Mouse (Mus musculus) embryonic facial prominence, embryonic 12.5 days (tissue): ENCODE data around the gene Arl11. TPM values are rescaled to one million over a fixed set of nuclear protein-coding genes. Genes with fewer than 3 reads are reported as not detected.

ENCODE experiments used
- ATAC-seq: fragments of 200-750 bp; cut with Nextera tagmentation; 2 replicates; pipeline ENCODE4 v1.8.0; 2017; ENCODE audit not compliant: insufficient number of reproducible peaks, insufficient read depth, low FRiP score, low TSS enrichment
- H3K27ac ChIP-seq: fragments of 300-500 bp; sonication (generic); 2 replicates; pipeline ENCODE4 v1.5.1; 2016; ENCODE audit warnings: mild to moderate bottlenecking
- H3K27me3 ChIP-seq: fragments of 300-500 bp; sonication (generic); 2 replicates; pipeline ENCODE4 v1.6.1; 2016; ENCODE audit warnings: mild to moderate bottlenecking, moderate library complexity
- H3K36me3 ChIP-seq: fragments of 300-500 bp; sonication (generic); 2 replicates; pipeline ENCODE4 v1.6.1; 2016; ENCODE audit warnings: mild to moderate bottlenecking
- H3K4me1 ChIP-seq: fragments of 300-500 bp; sonication (generic); 2 replicates; pipeline ENCODE4 v1.6.1; 2016
- H3K4me2 ChIP-seq: fragments of 300-500 bp; sonication (generic); replicated peaks from 2 replicates; pipeline ENCODE4 v1.6.1; 2016; ENCODE audit warnings: mild to moderate bottlenecking, moderate library complexity
- H3K4me3 ChIP-seq: fragments of 300-500 bp; sonication (generic); 2 replicates; pipeline ENCODE4 v1.5.1; 2016; ENCODE audit warnings: mild to moderate bottlenecking
- H3K9ac ChIP-seq: fragments of 300-500 bp; sonication (generic); 2 replicates; pipeline ENCODE4 v1.6.1; 2016; ENCODE audit warnings: mild to moderate bottlenecking, moderate library complexity
- H3K9me3 ChIP-seq: fragments of 300-500 bp; sonication (generic); 2 replicates; pipeline ENCODE4 v1.6.1; 2016; ENCODE audit warnings: mild to moderate bottlenecking, moderate library complexity
- WGBS: fragments of 180-500 bp; shearing (Covaris S2); methylation state at CpG from one replicate; pipeline ENCODE4 v1.1.7; 2016; 5-methylcytosine and 5-hydroxymethylcytosine counted together
- polyA plus RNA-seq: library from polyadenylated mRNA; unstranded; fragments of >200 nt; fragmentation: Nextera tagmentation; extraction: Ambion mirVana; gene quantifications from 2 replicates; pipeline ENCODE4 v1.2.1, GENCODE M21; 2016

Gene Arl11
- polyA plus RNA-seq, 1 experiment from 2014 or later, result 0.38 TPM

GRCm38 (mm10) chr14:61330996-61331561, 21.5 kb downstream of the Arl11 start:
- peaks cover 10% of the 10 kb centered on the region; the same call in 1 of the 2 replicates for H3K4me1 ChIP-seq
- no peak overlapping the region for H3K4me2 ChIP-seq
- H3K4me3 ChIP-seq, result no peak overlapping the region
- H3K36me3 ChIP-seq, result no peaks in the 10 kb centered on the region
- H3K9me3 ChIP-seq, result no peaks in the 10 kb centered on the region
- H3K27ac ChIP-seq, result no peak overlapping the region
- H3K27me3 ChIP-seq, result no peaks in the 10 kb centered on the region
- 21% methylated on average over 13 of the region's 13 CpGs for WGBS
- no peak overlapping the region for H3K9ac ChIP-seq
- ATAC-seq, result 0 out of 2 replicates have a peak, but pooled peaks have one; percentile 11

GRCm38 (mm10) chr14:61339381-61339780, 29.8 kb downstream of the Arl11 start:
- Histone ChIP-seq H3K4me3 (no peak overlapping the region), H3K27ac (no peak overlapping the region), H3K4me2 (no peak overlapping the region), H3K27me3 (no peaks in the 10 kb centered on the region), H3K9ac (no peak overlapping the region), H3K4me1 (no peaks in the 10 kb centered on the region), H3K36me3 (no peaks in the 10 kb centered on the region), H3K9me3 (no peaks in the 10 kb centered on the region)
- WGBS, result 75% methylated on average over 4 of the region's 4 CpGs
- no peak for ATAC-seq

- H3K36me3 ChIP-seq, result no peaks in the 10 kb centered on the region
Observed at GRCm38 (mm10) chr14:61344590-61344989, 35.0 kb downstream of the Arl11 start.

GRCm38 (mm10) chr14:61346827-61347698, 37.5 kb downstream of the Arl11 start:
- no peaks in the 10 kb centered on the region for H3K36me3 ChIP-seq
- no peak for ATAC-seq
- H3K4me1 ChIP-seq, result no peaks in the 10 kb centered on the region
- no peak overlapping the region for H3K27ac ChIP-seq
- WGBS, result 82% methylated on average over 10 of the region's 10 CpGs
- H3K4me3 ChIP-seq, result no peak overlapping the region
- no peaks in the 10 kb centered on the region for H3K27me3 ChIP-seq
- no peak overlapping the region for H3K4me2 ChIP-seq
- H3K9ac ChIP-seq, result no peak overlapping the region
- no peaks in the 10 kb centered on the region for H3K9me3 ChIP-seq

More at GRCm38 (mm10) chr14:61344590-61344989, 35.0 kb downstream of the Arl11 start:
- H3K4me3 ChIP-seq, result no peak overlapping the region
- H3K9ac ChIP-seq, result no peak overlapping the region
- H3K27me3 ChIP-seq, result no peaks in the 10 kb centered on the region
- no peaks in the 10 kb centered on the region for H3K9me3 ChIP-seq
- H3K4me2 ChIP-seq, result no peak overlapping the region
- ATAC-seq, result no peak
- H3K27ac ChIP-seq, result no peak overlapping the region
- no peaks in the 10 kb centered on the region for H3K4me1 ChIP-seq
- 65% methylated on average over 5 of the region's 5 CpGs for WGBS

GRCm38 (mm10) chr14:61349876-61350275, 40.3 kb downstream of the Arl11 start:
- Histone ChIP-seq H3K27me3 (no peaks in the 10 kb centered on the region), H3K4me1 (no peaks in the 10 kb centered on the region), H3K36me3 (no peaks in the 10 kb centered on the region), H3K27ac (no peak overlapping the region), H3K4me3 (no peak overlapping the region), H3K4me2 (no peak overlapping the region), H3K9me3 (no peaks in the 10 kb centered on the region), H3K9ac (no peak overlapping the region)
- ATAC-seq, result no peak
- WGBS, result 87% methylated on average over 4 of the region's 4 CpGs

GRCm38 (mm10) chr14:61350808-61351207, 41.3 kb downstream of the Arl11 start:
- WGBS, result 66% methylated on average over 6 of the region's 6 CpGs
- H3K9ac ChIP-seq, result no peak overlapping the region
- no peaks in the 10 kb centered on the region for H3K36me3 ChIP-seq
- no peak overlapping the region for H3K4me3 ChIP-seq
- no peak overlapping the region for H3K27ac ChIP-seq
- H3K4me2 ChIP-seq, result no peak overlapping the region
- H3K27me3 ChIP-seq, result no peaks in the 10 kb centered on the region
- ATAC-seq, result no peak
- H3K9me3 ChIP-seq, result no peaks in the 10 kb centered on the region
- H3K4me1 ChIP-seq, result no peaks in the 10 kb centered on the region

- Histone ChIP-seq H3K9ac (no peak overlapping the region), H3K4me1 (no peaks in the 10 kb centered on the region), H3K4me3 (no peak overlapping the region), H3K27me3 (no peaks in the 10 kb centered on the region), H3K9me3 (no peaks in the 10 kb centered on the region), H3K27ac (no peak overlapping the region), H3K4me2 (no peak overlapping the region), H3K36me3 (no peaks in the 10 kb centered on the region)
- ATAC-seq, result no peak
- 73% methylated on average over 10 of the region's 10 CpGs for WGBS
Observed at GRCm38 (mm10) chr14:61354251-61355235, 45.0 kb downstream of the Arl11 start.

- under 1% methylated on average over 40 of the region's 40 CpGs for WGBS
Observed at GRCm38 (mm10) chr14:61360131-61360980, 50.8 kb downstream of the Arl11 start, which contains the start of gene Ebpl. TSS of gene Ebpl (minus strand) at chr14:61360439.

GRCm38 (mm10) chr14:61360981-61361511, 51.5 kb downstream of the Arl11 start:
- no peak for ATAC-seq
- peak overlapping the region; percentile 64; the same call in 1 of the 2 replicates for H3K4me3 ChIP-seq
- 62% methylated on average over 3 of the region's 3 CpGs for WGBS

More at GRCm38 (mm10) chr14:61360131-61360980, 50.8 kb downstream of the Arl11 start, which contains the start of gene Ebpl:
- peak within 1 kb of the TSS; percentile 74 for H3K9ac ChIP-seq
- no peaks in the 10 kb centered on the region for H3K9me3 ChIP-seq
- H3K36me3 ChIP-seq, result no peaks in the 10 kb centered on the region
- peaks cover 5% of the 10 kb centered on the region; the same call in 1 of the 2 replicates for H3K4me1 ChIP-seq
- peak; percentile 91 for ATAC-seq
- peak within 1 kb of the TSS; percentile 84 for H3K27ac ChIP-seq
- no peaks in the 10 kb centered on the region for H3K27me3 ChIP-seq
- H3K4me3 ChIP-seq, result peak within 1 kb of the TSS; percentile 64
- peak within 1 kb of the TSS; percentile 54 for H3K4me2 ChIP-seq

More at GRCm38 (mm10) chr14:61360981-61361511, 51.5 kb downstream of the Arl11 start:
- Histone ChIP-seq H3K9ac (peak overlapping the region; percentile 74; the same call in 1 of the 2 replicates), H3K36me3 (no peaks in the 10 kb centered on the region), H3K4me2 (peak overlapping the region; percentile 54), H3K27ac (0 out of 2 replicates have a peak overlapping the region, but pooled peaks have one; percentile 84), H3K9me3 (no peaks in the 10 kb centered on the region), H3K4me1 (peaks cover 5% of the 10 kb centered on the region; the same call in 1 of the 2 replicates), H3K27me3 (no peaks in the 10 kb centered on the region)
